Mouse (Mus musculus) neural tube, embryonic 14.5 days (tissue): ENCODE data around the gene Ccdc142. TPM values are rescaled to one million over a fixed set of nuclear protein-coding genes. Genes with fewer than 3 reads are reported as not detected.

Experiments
- ATAC-seq: fragments of 200-750 bp; cut with Nextera tagmentation; 2 replicates; pipeline ENCODE4 v1.8.0; 2017; ENCODE audit warnings: low read depth, mild to moderate bottlenecking, moderate TSS enrichment, moderate library complexity
- H3K27ac ChIP-seq: fragments of 300-500 bp; sonication (generic); 2 replicates; pipeline ENCODE4 v1.5.1; 2014; ENCODE audit warnings: low read depth, mild to moderate bottlenecking, control low read depth, low read length, moderate library complexity, mixed read lengths
- H3K27me3 ChIP-seq: fragments of 300-500 bp; sonication (generic); 2 replicates; pipeline ENCODE4 v1.6.1; 2014; ENCODE audit warnings: low read length; ENCODE audit not compliant: control insufficient read depth, insufficient read depth
- H3K36me3 ChIP-seq: fragments of 300-500 bp; sonication (generic); 2 replicates; pipeline ENCODE4 v1.6.1; 2014; ENCODE audit warnings: low read length, mixed read lengths; ENCODE audit not compliant: control insufficient read depth, insufficient read depth
- H3K4me1 ChIP-seq: fragments of 300-500 bp; sonication (generic); 2 replicates; pipeline ENCODE4 v1.6.1; 2014; ENCODE audit warnings: low read length; ENCODE audit not compliant: control insufficient read depth, insufficient read depth
- H3K4me2 ChIP-seq: fragments of 300-500 bp; sonication (generic); 2 replicates; pipeline ENCODE4 v1.6.1; 2014; ENCODE audit warnings: mild to moderate bottlenecking, low read depth, low read length, control low read depth
- H3K4me3 ChIP-seq: fragments of 300-500 bp; sonication (generic); 2 replicates; pipeline ENCODE4 v1.5.1; 2014; ENCODE audit warnings: low read depth, low read length, control low read depth, mixed read lengths
- H3K9ac ChIP-seq: fragments of 300-500 bp; sonication (generic); replicated peaks from 2 replicates; pipeline ENCODE4 v1.6.1; 2014; ENCODE audit warnings: low read depth, mild to moderate bottlenecking, control low read depth, low read length, mixed read lengths
- H3K9me3 ChIP-seq: fragments of 300-500 bp; sonication (generic); 2 replicates; pipeline ENCODE4 v1.6.1; 2016; ENCODE audit warnings: low read length; ENCODE audit not compliant: control insufficient read depth
- WGBS: fragments of 180-500 bp; shearing (Covaris S2); extraction: QIAGEN DNeasy Blood & Tissue Kit; methylation state at CpG from one replicate; pipeline ENCODE4 v1.1.7; 2014; 5-methylcytosine and 5-hydroxymethylcytosine counted together
- polyA plus RNA-seq: library from polyadenylated mRNA; unstranded; fragments of >200 nt; fragmentation: Nextera tagmentation; extraction: Ambion mirVana; gene quantifications from 2 replicates; pipeline ENCODE4 v1.2.1, GENCODE M21; 2014

The Ccdc142 gene
- polyA plus RNA-seq, 1 experiment from 2014 or later: 6.3 TPM

DNA sequence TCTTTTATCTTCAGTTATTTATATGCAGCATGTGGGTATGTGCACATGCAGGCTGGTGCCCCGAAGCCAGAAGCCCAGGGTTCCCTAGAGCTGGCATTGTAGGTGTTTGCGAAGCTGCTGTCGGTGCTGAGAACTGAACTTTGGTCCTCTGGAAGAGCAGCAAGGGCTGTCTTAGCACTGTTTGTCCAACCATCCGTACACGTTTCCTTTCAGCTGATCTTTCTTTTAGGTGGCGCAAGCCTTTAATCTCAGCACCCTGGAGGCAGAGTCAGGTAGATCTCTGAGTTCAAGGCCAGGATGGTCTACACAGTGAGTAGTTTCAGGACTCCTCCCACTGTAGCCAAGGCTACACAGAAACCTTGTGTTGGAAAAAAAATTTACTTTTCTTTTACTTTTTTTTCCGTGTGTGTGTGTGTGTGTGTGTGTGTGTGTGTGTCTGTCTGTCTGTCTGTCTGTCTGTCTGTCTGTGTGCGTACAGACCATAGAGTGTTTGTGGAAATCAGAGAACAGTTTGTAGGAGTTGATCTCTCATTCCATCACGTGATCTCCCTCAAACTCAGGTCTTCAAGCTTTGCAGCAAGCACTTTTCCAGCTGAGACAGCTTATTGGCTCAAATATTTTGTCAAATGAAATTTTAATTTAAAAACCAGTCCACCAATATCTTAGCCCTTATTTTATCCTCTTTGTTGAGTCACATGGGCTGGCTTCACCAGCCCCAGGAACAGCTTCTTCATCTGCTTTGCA, 30.9 kb downstream of the Ccdc142 start:
- Histone ChIP-seq H3K36me3 (no peaks in the 10 kb centered on the region), H3K27ac (no peak overlapping the region), H3K4me2 (no peak overlapping the region), H3K9ac (no peak overlapping the region), H3K4me3 (no peak overlapping the region), H3K9me3 (no peaks in the 10 kb centered on the region), H3K4me1 (peaks cover 5% of the 10 kb centered on the region; the same call in 1 of the 2 replicates), H3K27me3 (no peaks in the 10 kb centered on the region)
- WGBS: 85% methylated on average over 9 of the region's 9 CpGs
- no peak for ATAC-seq

DNA sequence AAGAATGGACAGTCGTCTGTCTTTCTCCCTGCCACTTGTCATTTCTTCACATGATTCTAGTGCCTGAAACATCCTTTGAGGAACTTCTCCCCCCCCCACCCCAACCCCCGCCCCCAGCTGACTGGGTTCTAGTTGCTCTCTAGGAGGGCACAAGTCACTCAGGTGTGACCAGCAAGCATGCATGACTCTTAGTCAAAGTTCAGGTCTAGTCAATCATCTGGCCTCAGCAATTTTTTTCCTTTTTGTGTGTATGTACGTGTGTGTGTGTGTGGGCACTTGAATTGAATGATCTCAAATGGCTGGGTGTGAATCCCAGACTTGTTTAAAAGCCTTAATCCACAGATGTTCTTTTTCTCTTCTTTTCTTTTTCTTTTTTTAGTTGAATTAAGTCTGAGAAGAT, 32.8 kb downstream of the Ccdc142 start:
- Histone ChIP-seq H3K4me1 (peaks cover 5% of the 10 kb centered on the region; the same call in 1 of the 2 replicates), H3K4me2 (no peak overlapping the region), H3K36me3 (no peaks in the 10 kb centered on the region), H3K9ac (no peak overlapping the region), H3K27me3 (no peaks in the 10 kb centered on the region), H3K27ac (no peak overlapping the region), H3K9me3 (no peaks in the 10 kb centered on the region), H3K4me3 (no peak overlapping the region)
- no peak for ATAC-seq
- 77% methylated on average over 3 of the region's 3 CpGs for WGBS

DNA sequence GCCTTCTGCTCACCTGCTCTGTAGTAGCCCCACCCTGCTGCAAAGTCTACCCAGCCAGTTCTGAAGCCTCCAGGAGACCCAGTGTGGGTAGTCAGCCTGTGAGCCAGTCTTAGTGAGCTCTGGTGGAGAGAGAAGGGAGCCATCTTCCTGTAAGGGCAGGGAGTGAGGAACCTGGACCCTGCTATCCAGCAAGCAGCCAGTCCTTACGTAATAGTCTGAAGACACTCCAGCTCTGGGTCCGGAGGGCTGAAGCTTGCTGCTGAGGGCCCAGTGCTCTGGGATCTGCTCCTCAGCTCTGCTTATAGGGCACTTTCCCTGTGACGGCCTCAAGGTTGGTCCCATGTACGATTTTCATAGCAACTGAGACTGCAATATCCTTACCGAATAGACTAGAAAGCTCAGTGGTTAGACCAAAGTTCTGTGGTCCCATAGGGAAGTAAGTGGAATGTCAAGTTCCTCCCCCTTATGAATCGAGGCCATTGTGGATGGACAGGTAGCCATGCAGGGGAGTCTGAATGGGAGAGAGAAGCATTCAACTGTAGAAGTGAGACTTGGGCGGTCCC, 33.6 kb downstream of the Ccdc142 start, which contains the start of gene Rtkn:
Gene Rtkn, plus strand, starts transcription at position 513 of the 563 bp plus-strand sequence.
- ATAC-seq: no peak
- Histone ChIP-seq H3K9ac (peak within 1 kb of the TSS; percentile 21; the same call in 1 of the 2 replicates), H3K9me3 (no peaks in the 10 kb centered on the region), H3K4me3 (peak within 1 kb of the TSS; percentile 7; the same call in 1 of the 2 replicates), H3K27ac (no peak within 1 kb of the TSS), H3K36me3 (no peaks in the 10 kb centered on the region), H3K27me3 (no peaks in the 10 kb centered on the region), H3K4me2 (peak within 1 kb of the TSS; percentile 50; the same call in 1 of the 2 replicates), H3K4me1 (peaks cover 5% of the 10 kb centered on the region; the same call in 1 of the 2 replicates)
- WGBS: 69% methylated on average over 7 of the region's 7 CpGs

DNA sequence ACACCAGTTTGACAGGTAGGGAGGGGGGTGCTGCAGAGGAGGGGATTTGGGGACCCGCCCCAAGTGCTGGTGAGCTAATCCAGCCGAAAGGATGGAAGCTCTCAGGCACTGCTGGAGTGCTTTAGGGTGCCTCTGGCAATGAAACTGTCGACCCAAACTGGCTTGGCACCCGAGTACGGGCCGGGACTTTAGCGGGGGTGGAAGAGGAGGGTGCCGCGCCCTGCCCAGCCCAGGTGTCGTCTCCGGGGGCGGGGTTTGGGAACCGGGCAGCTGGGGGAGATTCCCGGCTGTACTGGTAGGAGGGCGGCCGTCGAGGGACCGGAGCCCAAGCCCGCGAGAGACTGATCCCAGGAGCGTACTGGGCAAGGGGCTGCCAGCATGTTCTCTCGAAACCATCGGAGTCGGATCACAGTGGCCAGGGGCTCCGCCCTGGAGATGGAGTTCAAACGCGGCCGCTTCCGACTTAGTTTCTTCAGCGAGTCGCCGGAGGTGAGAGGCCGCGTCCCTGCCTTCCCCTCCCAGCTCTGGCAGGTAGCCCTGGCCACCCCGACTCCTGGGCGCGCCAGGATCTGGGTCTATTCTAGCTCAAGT, 34.3 kb downstream of the Ccdc142 start:
- Histone ChIP-seq H3K4me1 (peaks cover 5% of the 10 kb centered on the region; the same call in 1 of the 2 replicates), H3K4me3 (peak overlapping the region; percentile 7; the same call in 1 of the 2 replicates), H3K36me3 (no peaks in the 10 kb centered on the region), H3K27ac (no peak overlapping the region), H3K27me3 (no peaks in the 10 kb centered on the region), H3K9me3 (no peaks in the 10 kb centered on the region), H3K9ac (peak overlapping the region; percentile 21; the same call in 1 of the 2 replicates), H3K4me2 (peak overlapping the region; percentile 50; the same call in 1 of the 2 replicates)
- no peak for ATAC-seq
- 6% methylated on average over 37 of the region's 37 CpGs for WGBS

GRCm38 (mm10) chr6:83136291-83136880, 35.0 kb downstream of the Ccdc142 start:
- peak; percentile 2; the same call in 1 of the 2 replicates for ATAC-seq
- H3K9ac ChIP-seq: peak overlapping the region; percentile 58

DNA sequence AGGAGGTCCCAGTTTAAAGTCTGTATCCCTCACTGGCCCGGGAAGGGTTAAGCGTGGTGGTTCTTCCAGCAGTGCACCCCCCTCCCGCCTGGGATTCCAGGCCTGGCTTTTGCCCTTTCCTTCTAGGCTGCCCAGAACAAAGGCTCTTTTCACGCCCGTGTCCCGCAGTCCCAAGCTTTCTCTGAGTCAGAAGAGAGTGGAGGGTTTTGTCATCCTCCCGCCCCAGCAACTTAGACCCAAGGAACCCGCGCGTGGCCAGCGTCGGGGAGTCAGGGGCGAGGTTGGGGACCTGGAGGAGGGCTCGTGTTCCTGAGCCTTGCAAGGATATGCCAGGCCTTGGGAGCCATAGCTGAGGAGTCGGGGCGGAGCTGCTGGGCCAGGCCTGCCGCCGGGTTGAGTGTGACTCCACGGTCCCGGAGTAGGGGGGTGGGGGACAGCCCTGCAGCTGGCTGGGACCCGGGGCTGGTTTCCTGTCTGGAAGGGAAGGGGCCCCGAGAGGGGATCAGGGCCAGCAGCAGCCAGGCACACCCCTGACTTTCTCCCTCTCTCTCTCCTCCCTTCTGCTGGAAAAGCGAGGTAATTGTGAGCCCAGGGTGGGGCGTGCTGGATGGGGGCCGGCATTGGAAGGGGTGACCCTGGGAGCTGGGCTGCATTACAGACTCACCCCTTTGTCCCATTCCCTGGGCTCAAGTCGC, 35.6 kb downstream of the Ccdc142 start:
- H3K27ac ChIP-seq: peak overlapping the region; percentile 85
- H3K27me3 ChIP-seq: no peaks in the 10 kb centered on the region
- H3K4me2 ChIP-seq: peak overlapping the region; percentile 50
- 1% methylated on average over 26 of the region's 26 CpGs for WGBS
- H3K9ac ChIP-seq: peak overlapping the region; percentile 58
- peak overlapping the region; percentile 29 for H3K4me3 ChIP-seq
- H3K9me3 ChIP-seq: no peaks in the 10 kb centered on the region
- peaks cover 8% of the 10 kb centered on the region for H3K4me1 ChIP-seq
- ATAC-seq: peak; percentile 74
- H3K36me3 ChIP-seq: no peaks in the 10 kb centered on the region

More at GRCm38 (mm10) chr6:83136291-83136880, 35.0 kb downstream of the Ccdc142 start:
- WGBS: 16% methylated on average over 5 of the region's 5 CpGs
- peaks cover 5% of the 10 kb centered on the region; the same call in 1 of the 2 replicates for H3K4me1 ChIP-seq
- peak overlapping the region; percentile 50 for H3K4me2 ChIP-seq
- no peaks in the 10 kb centered on the region for H3K36me3 ChIP-seq
- H3K27me3 ChIP-seq: no peaks in the 10 kb centered on the region
- peak overlapping the region; percentile 85 for H3K27ac ChIP-seq
- peak overlapping the region; percentile 29 for H3K4me3 ChIP-seq
- H3K9me3 ChIP-seq: no peaks in the 10 kb centered on the region

DNA sequence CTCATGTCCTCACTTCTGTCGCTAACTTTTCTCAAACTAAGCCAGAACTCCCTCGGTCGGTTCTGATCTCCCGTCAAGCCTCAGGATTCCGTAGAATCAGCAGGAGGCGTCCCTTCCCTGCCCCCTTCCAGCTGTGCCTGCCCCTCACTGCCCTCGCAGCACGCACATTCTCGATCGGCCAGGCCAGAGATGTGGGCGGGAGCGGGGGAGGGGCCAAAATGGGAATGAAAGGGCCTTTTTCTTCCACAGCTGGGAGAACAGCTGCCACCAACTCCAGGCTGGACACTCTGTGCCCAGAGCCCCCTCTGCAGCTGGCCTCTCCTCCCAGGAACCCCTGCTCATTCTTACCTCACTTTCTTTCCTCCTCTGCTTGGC, 36.2 kb downstream of the Ccdc142 start:
- peak overlapping the region; percentile 85 for H3K27ac ChIP-seq
- peak overlapping the region; percentile 58 for H3K9ac ChIP-seq
- peak; percentile 54 for ATAC-seq
- H3K9me3 ChIP-seq: no peaks in the 10 kb centered on the region
- no peaks in the 10 kb centered on the region for H3K36me3 ChIP-seq
- H3K4me1 ChIP-seq: peaks cover 14% of the 10 kb centered on the region
- no peaks in the 10 kb centered on the region for H3K27me3 ChIP-seq
- 4% methylated on average over 12 of the region's 12 CpGs for WGBS
- H3K4me3 ChIP-seq: peak overlapping the region; percentile 29
- peak overlapping the region; percentile 50 for H3K4me2 ChIP-seq

- Histone ChIP-seq H3K9ac (0 out of 2 replicates have a peak overlapping the region, but pooled peaks have one; percentile 58), H3K36me3 (no peaks in the 10 kb centered on the region), H3K4me2 (peak overlapping the region; percentile 50), H3K9me3 (no peaks in the 10 kb centered on the region), H3K4me3 (peak overlapping the region; percentile 29), H3K4me1 (peaks cover 14% of the 10 kb centered on the region), H3K27me3 (no peaks in the 10 kb centered on the region), H3K27ac (peak overlapping the region; percentile 24; the same call in 1 of the 2 replicates)
- 3% methylated on average over 11 of the region's 11 CpGs for WGBS
- ATAC-seq: peak; percentile 16; the same call in 1 of the 2 replicates
Measured at GRCm38 (mm10) chr6:83138056-83138455, 36.7 kb downstream of the Ccdc142 start.
